Mouse (Mus musculus) small intestine, adult 2 months (tissue): ENCODE measurements around the gene Lrp5. TPM values are rescaled to one million over a fixed set of nuclear protein-coding genes. Genes with fewer than 3 reads are reported as not detected.

ENCODE experiments used
- H3K27ac ChIP-seq: fragments of 200-500 bp; 2 replicates; pipeline ENCODE4 v1.5.1; 2012; ENCODE audit warnings: low read depth, low read length, control low read depth, inconsistent platforms; ENCODE audit not compliant: insufficient read depth
- H3K27me3 ChIP-seq: fragments of 200-500 bp; 2 replicates; pipeline ENCODE4 v1.6.1; 2012; ENCODE audit warnings: mild to moderate bottlenecking, moderate library complexity, low read length, inconsistent platforms; ENCODE audit not compliant: control insufficient read depth, insufficient read depth
- H3K36me3 ChIP-seq: fragments of 200-500 bp; 2 replicates; pipeline ENCODE4 v1.6.1; 2012; ENCODE audit warnings: mild to moderate bottlenecking, low read length, control low read depth, inconsistent platforms; ENCODE audit not compliant: control insufficient read depth, insufficient read depth
- H3K4me1 ChIP-seq: fragments of 200-500 bp; 2 replicates; pipeline ENCODE4 v1.6.1; 2012; ENCODE audit warnings: low read length, inconsistent platforms, mixed read lengths; ENCODE audit not compliant: control insufficient read depth, insufficient read depth, insufficient read length
- H3K4me3 ChIP-seq: fragments of 200-500 bp; 2 replicates; pipeline ENCODE4 v1.5.1; 2012; ENCODE audit warnings: low read depth, mild to moderate bottlenecking, control low read depth, inconsistent platforms, low read length, moderate library complexity
- CTCF ChIP-seq: fragments of 200-500 bp; IDR thresholded peaks from 2 replicates; pipeline ENCODE4 v1.5.1; 2012; ENCODE audit warnings: low read depth, mild to moderate bottlenecking, control low read depth, inconsistent platforms, low read length, moderate library complexity, mixed read lengths; ENCODE audit not compliant: insufficient replicate concordance, insufficient read length; ENCODE audit errors: extremely low read depth
- POLR2A ChIP-seq: fragments of 200-500 bp; IDR thresholded peaks from 2 replicates; pipeline ENCODE4 v1.6.1; 2012; ENCODE audit warnings: low read depth, mild to moderate bottlenecking, control low read depth, inconsistent platforms, low read length, moderate library complexity
- WGBS: fragments of 180-500 bp; shearing (Covaris S2); methylation state at CpG from one replicate; pipeline ENCODE4 v1.1.7; 2018; 5-methylcytosine and 5-hydroxymethylcytosine counted together
- polyA plus RNA-seq: library from polyadenylated mRNA; depleted of rRNA; stranded (reverse); fragments of >200 nt; gene quantifications from 2 replicates; pipeline ENCODE4 v1.2.3, GENCODE M21; 2012

Gene Lrp5
- polyA plus RNA-seq, 1 experiment = 96.7 TPM

DNA sequence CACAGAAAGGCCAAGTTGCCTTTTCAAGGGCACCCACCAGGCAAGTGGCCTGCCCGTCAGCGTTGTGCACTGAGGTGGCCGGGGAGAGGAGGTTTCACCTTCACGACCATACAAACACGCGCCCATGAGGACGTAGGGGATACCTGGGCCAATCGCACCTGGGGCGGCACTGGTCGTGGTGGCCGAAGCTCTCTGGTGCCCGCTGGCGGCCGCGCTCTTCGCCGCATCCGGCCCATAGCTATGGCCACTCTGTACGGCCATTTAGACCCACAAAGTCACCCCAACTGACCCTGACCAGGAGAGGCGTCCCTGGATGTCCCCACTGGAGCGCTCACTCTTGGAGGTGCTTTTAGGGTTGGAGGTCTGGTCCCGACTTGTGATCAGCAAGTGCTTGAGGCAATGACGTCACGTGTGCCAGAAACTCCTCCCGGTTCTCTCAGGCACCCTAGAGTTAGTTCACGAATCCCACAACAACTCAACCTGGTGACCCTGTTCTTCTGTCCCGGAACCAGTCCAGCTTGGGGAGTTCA lies 33.1 kb upstream of the Lrp5 start:
- Histone ChIP-seq H3K27ac (no peak overlapping the region), H3K27me3 (no peaks in the 10 kb centered on the region), H3K4me1 (peaks cover 8% of the 10 kb centered on the region), H3K36me3 (peaks cover 32% of the 10 kb centered on the region), H3K4me3 (peak overlapping the region; percentile 54)
- WGBS = under 1% methylated on average over 27 of the region's 27 CpGs
- peak; percentile 54 for TF ChIP-seq CTCF
- TF ChIP-seq POLR2A = no peak

DNA sequence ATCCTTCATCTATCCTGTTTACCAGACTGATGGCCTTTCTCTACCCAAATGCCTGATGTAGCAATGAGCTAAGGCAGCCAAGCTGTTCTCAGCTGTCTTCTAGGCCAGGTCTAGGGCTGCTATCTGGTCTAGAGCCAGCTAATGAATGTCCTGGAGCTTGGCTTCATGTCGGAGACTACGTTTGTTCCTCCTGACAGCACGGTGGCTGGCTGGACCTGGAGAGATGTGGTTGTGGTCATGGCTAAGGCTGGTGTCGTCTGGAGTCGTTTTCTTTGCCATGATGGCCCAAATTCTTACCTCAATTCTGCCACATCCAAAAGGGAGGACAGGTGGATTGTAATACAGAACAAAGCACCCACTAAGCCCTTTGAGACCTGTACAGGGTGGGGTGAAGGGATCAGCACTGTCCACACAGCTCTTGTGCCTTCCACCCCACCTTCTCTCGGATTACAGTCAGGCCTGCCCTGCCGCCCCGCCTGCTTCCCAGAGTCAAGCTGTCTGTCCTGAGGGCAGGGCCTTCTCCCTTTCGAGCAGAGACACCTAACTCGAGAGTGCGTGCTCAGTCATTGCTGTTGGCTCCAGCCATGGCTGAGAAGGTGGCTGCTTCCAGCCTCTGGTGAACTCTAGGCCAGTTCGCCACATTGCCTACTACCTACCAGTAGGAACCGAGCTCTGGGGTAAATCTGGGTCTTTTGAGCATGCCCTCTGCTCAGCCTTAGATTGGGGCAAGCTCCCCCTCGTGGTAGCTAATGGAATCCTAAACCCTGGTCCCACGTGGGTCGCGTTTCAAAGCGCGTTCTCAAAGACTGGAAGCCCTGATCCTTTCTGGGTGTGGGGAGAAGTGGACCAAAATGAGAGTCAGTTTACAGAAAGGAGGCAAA lies 32.4 kb upstream of the Lrp5 start:
- TF ChIP-seq POLR2A (no peak), CTCF (peak; percentile 62; the same call in 1 of the 2 replicates)
- 34% methylated on average over 19 of the region's 19 CpGs for WGBS
- peaks cover 8% of the 10 kb centered on the region for H3K4me1 ChIP-seq
- no peak overlapping the region for H3K27ac ChIP-seq
- H3K27me3 ChIP-seq = no peaks in the 10 kb centered on the region
- peak overlapping the region; percentile 54 for H3K4me3 ChIP-seq
- peaks cover 37% of the 10 kb centered on the region for H3K36me3 ChIP-seq

DNA sequence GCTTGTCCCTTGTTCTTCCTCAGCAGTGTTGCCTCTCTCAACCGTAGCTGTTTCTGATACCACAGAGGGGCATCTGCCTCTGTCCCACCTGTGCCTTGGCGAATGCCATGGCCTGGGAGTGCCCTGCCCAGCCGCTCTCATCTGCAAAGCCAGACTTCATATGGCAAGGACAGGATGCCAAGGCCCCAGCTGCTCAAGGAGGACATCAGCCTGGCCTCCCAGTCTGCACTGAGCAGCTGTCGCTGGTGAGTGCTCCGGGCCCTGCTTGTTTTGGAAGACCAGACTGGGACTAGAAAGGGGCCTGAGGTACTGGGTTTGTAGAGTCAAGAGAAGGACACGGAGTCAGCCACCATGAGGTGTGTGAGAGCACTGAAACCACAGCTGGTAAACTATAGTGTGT lies 28.0 kb upstream of the Lrp5 start:
- Histone ChIP-seq H3K27me3 (no peaks in the 10 kb centered on the region), H3K27ac (no peak overlapping the region), H3K4me3 (no peak overlapping the region), H3K4me1 (peaks cover 8% of the 10 kb centered on the region), H3K36me3 (peaks cover 40% of the 10 kb centered on the region)
- no peak for TF ChIP-seq CTCF
- no peak for TF ChIP-seq POLR2A
- WGBS = 86% methylated on average over 6 of the region's 6 CpGs

DNA sequence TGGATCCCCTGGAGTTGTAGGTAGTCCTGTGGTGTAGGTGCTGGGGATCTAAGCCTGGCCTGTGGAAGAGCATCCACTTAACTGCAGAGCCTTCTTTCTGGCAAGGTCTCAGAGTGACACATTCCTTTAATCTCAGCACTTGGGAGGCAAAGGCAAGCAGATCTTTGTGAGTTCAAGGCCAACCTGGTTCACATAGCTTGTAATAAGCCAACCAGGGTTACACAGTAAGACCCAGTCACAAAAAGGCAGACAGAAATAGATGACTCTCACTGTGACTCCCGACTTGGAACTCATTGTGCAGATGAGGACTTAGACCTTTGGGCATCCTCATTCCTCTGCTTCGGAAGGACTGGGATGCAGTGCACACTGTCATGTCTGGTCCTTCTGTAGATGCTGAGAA lies 24.1 kb upstream of the Lrp5 start:
- H3K4me1 ChIP-seq = peaks cover 3% of the 10 kb centered on the region
- no peak overlapping the region for H3K27ac ChIP-seq
- WGBS = 70% methylated on average over 2 of the region's 2 CpGs
- no peaks in the 10 kb centered on the region for H3K27me3 ChIP-seq
- no peak overlapping the region for H3K4me3 ChIP-seq
- TF ChIP-seq CTCF (no peak), POLR2A (no peak)
- H3K36me3 ChIP-seq = peaks cover 14% of the 10 kb centered on the region

DNA sequence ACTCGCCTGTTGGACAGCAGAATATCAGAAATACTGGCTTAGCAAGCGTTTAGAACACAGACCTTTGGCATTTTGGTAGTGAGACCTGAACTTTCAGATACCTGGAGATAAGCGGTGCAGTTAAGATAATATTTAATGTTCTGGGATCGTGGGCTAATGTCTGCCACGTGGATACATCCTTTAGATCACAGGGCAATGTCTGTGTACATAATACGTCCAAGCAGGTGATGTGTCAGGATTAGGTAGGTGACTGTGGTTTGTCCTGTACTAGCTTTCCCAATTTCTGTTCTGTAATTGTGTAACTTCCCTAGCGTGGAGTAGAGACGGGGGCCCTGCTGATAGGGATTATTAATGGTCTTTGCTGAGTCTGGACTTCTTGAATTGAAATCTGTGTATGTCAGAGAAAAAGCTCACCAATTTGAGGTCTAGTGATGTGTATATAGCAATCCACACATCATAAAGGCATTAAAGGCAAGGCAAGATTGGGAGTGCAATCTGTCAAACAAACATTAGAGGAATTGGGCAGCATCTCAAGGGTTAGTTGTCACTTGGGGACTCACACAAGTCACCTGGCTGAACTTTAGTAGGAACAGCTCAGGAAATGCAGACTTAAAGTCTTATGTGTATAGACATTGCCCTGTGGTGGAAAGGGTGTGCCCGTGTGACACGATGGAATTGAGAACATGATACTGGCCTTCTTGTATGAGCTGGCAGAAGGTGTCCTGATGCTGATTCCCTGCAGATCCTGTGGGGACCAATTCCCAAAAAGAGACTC lies 22.8 kb upstream of the Lrp5 start:
- TF ChIP-seq POLR2A (no peak), CTCF (no peak)
- Histone ChIP-seq H3K27ac (peak overlapping the region; percentile 86), H3K4me1 (peaks cover 3% of the 10 kb centered on the region), H3K4me3 (no peak overlapping the region), H3K36me3 (peaks cover 6% of the 10 kb centered on the region), H3K27me3 (no peaks in the 10 kb centered on the region)
- 16% methylated on average over 10 of the region's 10 CpGs for WGBS

DNA sequence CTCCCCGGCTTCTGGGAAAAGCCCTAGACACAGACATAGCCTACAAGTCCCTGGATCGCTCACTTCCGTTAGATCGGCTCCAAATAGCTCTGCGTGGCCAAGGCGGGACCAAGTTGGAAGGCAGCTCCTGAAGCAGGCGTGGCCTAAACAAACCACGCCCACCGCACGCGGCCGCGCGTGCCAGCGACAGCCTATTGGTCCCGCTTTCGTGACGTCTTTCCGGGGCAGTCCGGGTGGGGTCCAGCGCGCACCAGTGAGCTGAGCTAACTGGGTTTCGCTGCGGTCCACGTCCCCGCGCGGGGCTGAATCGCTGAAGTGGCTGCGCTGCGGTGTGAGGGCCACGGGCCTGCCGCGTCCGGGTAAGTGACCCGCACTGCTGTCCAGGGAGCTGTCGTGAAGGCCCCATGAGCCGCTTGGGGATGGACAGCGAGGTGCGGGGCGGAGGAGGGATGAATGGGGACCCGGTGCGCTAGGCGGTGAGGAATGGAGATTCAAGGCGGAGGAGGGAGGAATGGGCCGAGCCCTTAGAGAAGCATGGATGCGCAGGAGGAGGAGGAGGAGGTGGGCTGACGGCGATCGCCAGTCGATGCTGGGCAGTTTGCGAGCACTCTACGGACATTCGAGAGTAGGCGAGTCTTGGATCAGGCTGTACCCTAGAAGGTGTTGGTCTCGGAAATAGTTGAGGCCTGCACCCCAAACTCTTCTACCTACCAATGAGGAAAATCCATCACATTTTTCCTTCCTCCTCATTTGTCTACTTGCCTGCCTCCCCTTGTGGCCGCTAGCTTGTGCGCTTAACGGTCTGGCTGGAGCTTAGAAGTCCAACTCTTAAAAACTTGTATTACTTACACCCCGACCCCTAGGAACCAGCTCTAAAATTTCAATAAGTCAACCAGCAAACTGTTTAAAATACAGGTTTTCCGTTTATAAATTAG lies 22.0 kb upstream of the Lrp5 start, which contains the start of gene 1810055G02Rik:
1810055G02Rik (plus strand) TSS at position 216 of the 935 bp plus-strand sequence.
- TF ChIP-seq POLR2A = peak; percentile 84
- TF ChIP-seq CTCF = no peak
- WGBS = under 1% methylated on average over 61 of the region's 61 CpGs
- Histone ChIP-seq H3K36me3 (peaks cover 4% of the 10 kb centered on the region; the same call in 1 of the 2 replicates), H3K4me3 (peak within 1 kb of the TSS; percentile 79), H3K27ac (peak within 1 kb of the TSS; percentile 86), H3K27me3 (no peaks in the 10 kb centered on the region), H3K4me1 (peaks cover 3% of the 10 kb centered on the region)
